Comparison of ENCODE assay signal across 8 mouse cellular contexts in the genomic region with DNA sequence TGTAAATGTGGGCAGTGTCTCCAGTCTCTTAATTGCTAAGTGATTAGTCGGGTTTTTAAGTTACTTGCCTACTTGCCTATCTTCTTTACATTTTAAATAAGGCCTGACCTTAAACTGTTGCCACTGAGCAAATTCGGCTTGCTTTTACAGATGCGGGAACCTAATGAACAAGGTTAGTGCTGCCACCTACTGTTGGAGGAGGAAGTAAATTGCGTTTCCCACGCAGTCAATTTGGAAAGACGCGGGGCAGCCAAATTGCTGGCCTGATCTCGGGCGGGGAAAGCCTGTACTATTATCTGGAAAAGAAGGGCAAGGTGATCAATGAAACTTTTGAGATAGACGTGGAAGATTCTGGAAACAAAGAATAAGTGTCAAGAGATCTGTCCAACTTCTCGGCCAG.
A peak's percentile ranks its signal among the peaks of the same experiment; 100 is the strongest.
DNase-seq lines count a peak whose midpoint lies in the region; ATAC-seq and TF ChIP-seq lines count a peak whose summit lies in the region.

No protein-coding gene starts in this region.

- no peak overlapping the region for H3K4me3 ChIP-seq in kidney, embryonic 15.5 days (replicated peaks)
- no peak overlapping the region for H3K4me3 ChIP-seq in heart, adult 2 months

- H3K4me1 ChIP-seq in kidney, embryonic 15.5 days: no peaks in the 10 kb centered on the region; the same call in 1 of the 2 replicates
- H3K4me1 ChIP-seq in heart, adult 2 months (ENCODE audit: control insufficient read depth, insufficient read depth, low read length): no peaks in the 10 kb centered on the region

- H3K27ac ChIP-seq in kidney, embryonic 15.5 days: no peak overlapping the region
- H3K27ac ChIP-seq in heart, adult 2 months: peak overlapping the region; percentile 73

- H3K4me2 ChIP-seq in kidney, embryonic 15.5 days: no peak overlapping the region

- H3K9me3 ChIP-seq in kidney, embryonic 15.5 days (replicated peaks): peaks cover 7% of the 10 kb centered on the region; the same call in 1 of the 2 replicates

- intact Hi-C loops in heart, adult 2 months (cut with DNase I): loop anchor here (1.0 kb wide), 1 partner anchor 164 kb away; no protein-coding TSS in a partner anchor

- no peak overlapping the region for H3K9ac ChIP-seq in kidney, embryonic 15.5 days
- H3K9ac ChIP-seq in heart, adult 2 months (ENCODE audit: low read depth, low read length): no peak overlapping the region

- DNase-seq in kidney, adult 18-20 months: peak; percentile 37
- peak; percentile 77 for DNase-seq in MN1 (ENCODE audit: low spot score)
- peak; percentile 70 to 71 for DNase-seq in cerebellum, postnatal 14 days
- peak; percentile 45 to 46 for DNase-seq in heart, adult 2 months
- DNase-seq in layer of hippocampus, adult 8-10 months (ENCODE audit: low spot score in 2 of 2): peak; percentile 7 to 25
- DNase-seq in thymus, postnatal 25 days: peak; percentile 8

- TF ChIP-seq POLR2A in heart, adult 2 months (IDR thresholded peaks at IDR 0.05; ENCODE audit: insufficient read depth, low read depth, low read length): no peak

- H3K27me3 ChIP-seq in kidney, embryonic 15.5 days: no peaks in the 10 kb centered on the region
- H3K27me3 ChIP-seq in heart, adult 2 months (ENCODE audit: control insufficient read depth, insufficient read depth, low read length): no peaks in the 10 kb centered on the region

- no peaks in the 10 kb centered on the region for H3K79me2 ChIP-seq in heart, adult 2 months (replicated peaks; ENCODE audit: control insufficient read depth, insufficient read depth, low read length)

- H3K36me3 ChIP-seq in kidney, embryonic 15.5 days: no peaks in the 10 kb centered on the region
- no peaks in the 10 kb centered on the region for H3K36me3 ChIP-seq in heart, adult 2 months (ENCODE audit: control insufficient read depth, insufficient read depth, low read length)

- 10% methylated on average over 11 of the region's 11 CpGs for WGBS in kidney, embryonic 15.5 days
- 7% methylated on average over 11 of the region's 11 CpGs for WGBS in heart, adult 2 months

- peak; percentile 80 for TF ChIP-seq CTCF in heart, adult 2 months (IDR thresholded peaks at IDR 0.05)

- TF ChIP-seq EP300 in heart, adult 2 months (IDR thresholded peaks at IDR 0.05; ENCODE audit: insufficient read depth, low read depth, low read length): 0 out of 2 replicates have a peak, but pooled peaks have one; percentile 23

- no peak for ATAC-seq in kidney, embryonic 15.5 days (replicated peaks; ENCODE audit: low FRiP score)
- ATAC-seq in megakaryocyte-erythroid progenitor cell, adult 5-6 weeks (replicated peaks; ENCODE audit: low FRiP score, low TSS enrichment, poor library complexity, severe bottlenecking): peak; percentile 59; the same call in 1 of the 2 replicates

Comparison
In these comparisons a context has a peak if more than half of its experiments do, and no peak if none do; other contexts are left out.
1. DNase-seq: peak in every context shown above with its lines; median percentile 77 in MN1; 70 in cerebellum, postnatal 14 days; 46 in heart, adult 2 months; 37 in kidney, adult 18-20 months; 16 in layer of hippocampus, adult 8-10 months; 8 in thymus, postnatal 25 days.